Mouse (Mus musculus) intestine, embryonic 16.5 days (tissue): ENCODE measurements at regions not wholly inside any gene's neighbourhood (a gene's known extent, or its start where the extent isn't known, plus 50 kb on each side); places are given as distances from the start of the nearest gene placed in this dataset.

ENCODE experiments used
- ATAC-seq: fragments of 200-750 bp; cut with Nextera tagmentation; 2 replicates; pipeline ENCODE4 v1.8.0; 2017; ENCODE audit warnings: moderate TSS enrichment, moderate library complexity
- H3K27ac ChIP-seq: fragments of 300-500 bp; sonication (generic); 2 replicates; pipeline ENCODE4 v1.5.1; 2014; ENCODE audit warnings: mild to moderate bottlenecking, low read length
- H3K27me3 ChIP-seq: fragments of 300-500 bp; sonication (generic); replicated peaks from 2 replicates; pipeline ENCODE4 v1.6.1; 2014; ENCODE audit warnings: low read length, control low read depth, mixed read lengths; ENCODE audit not compliant: control insufficient read depth, insufficient read depth
- H3K36me3 ChIP-seq: fragments of 300-500 bp; sonication (generic); 2 replicates; pipeline ENCODE4 v1.6.1; 2014; ENCODE audit warnings: low read length, control low read depth; ENCODE audit not compliant: control insufficient read depth, insufficient read depth
- H3K4me1 ChIP-seq: fragments of 300-500 bp; sonication (generic); 2 replicates; pipeline ENCODE4 v1.6.1; 2014; ENCODE audit warnings: low read length, control low read depth, mixed read lengths; ENCODE audit not compliant: control insufficient read depth, insufficient read depth
- H3K4me2 ChIP-seq: fragments of 300-500 bp; sonication (generic); 2 replicates; pipeline ENCODE4 v1.6.1; 2014; ENCODE audit warnings: low read depth, low read length, control low read depth
- H3K4me3 ChIP-seq: fragments of 300-500 bp; sonication (generic); 2 replicates; pipeline ENCODE4 v1.5.1; 2014; ENCODE audit warnings: mild to moderate bottlenecking, low read length
- H3K9ac ChIP-seq: fragments of 300-500 bp; sonication (generic); 2 replicates; pipeline ENCODE4 v1.6.1; 2014; ENCODE audit warnings: low read depth, low read length
- H3K9me3 ChIP-seq: fragments of 300-500 bp; sonication (generic); 2 replicates; pipeline ENCODE4 v1.6.1; 2016; ENCODE audit warnings: low read length, control low read depth; ENCODE audit not compliant: control insufficient read depth
- WGBS: fragments of 180-500 bp; shearing (Covaris S2); extraction: QIAGEN DNeasy Blood & Tissue Kit; methylation state at CpG from one replicate; pipeline ENCODE4 v1.1.7; 2014; 5-methylcytosine and 5-hydroxymethylcytosine counted together

- Histone ChIP-seq H3K27me3 (no peaks in the 10 kb centered on the region), H3K4me3 (no peak overlapping the region), H3K4me1 (no peaks in the 10 kb centered on the region), H3K4me2 (no peak overlapping the region), H3K9ac (no peak overlapping the region), H3K9me3 (no peaks in the 10 kb centered on the region), H3K27ac (no peak overlapping the region), H3K36me3 (no peaks in the 10 kb centered on the region)
- WGBS = 100% methylated on average over 1 of the region's 1 CpGs
- ATAC-seq = no peak
Measured at GRCm38 (mm10) chr14:96794806-96795205, 275.9 kb upstream of the Klhl1 start.

- no peak overlapping the region for H3K9ac ChIP-seq
- H3K4me1 ChIP-seq = no peaks in the 10 kb centered on the region
- H3K4me2 ChIP-seq = no peak overlapping the region
- 71% methylated on average over 3 of the region's 3 CpGs for WGBS
- no peak for ATAC-seq
- no peak overlapping the region for H3K27ac ChIP-seq
- H3K9me3 ChIP-seq = no peaks in the 10 kb centered on the region
- H3K4me3 ChIP-seq = no peak overlapping the region
- no peaks in the 10 kb centered on the region for H3K36me3 ChIP-seq
- no peaks in the 10 kb centered on the region for H3K27me3 ChIP-seq
Measured at GRCm38 (mm10) chr14:96787917-96788316, 269.0 kb upstream of the Klhl1 start.

- H3K4me1 ChIP-seq = no peaks in the 10 kb centered on the region
- no peaks in the 10 kb centered on the region for H3K9me3 ChIP-seq
- H3K9ac ChIP-seq = no peak overlapping the region
- no peaks in the 10 kb centered on the region for H3K27me3 ChIP-seq
- no peak for ATAC-seq
- no peak overlapping the region for H3K4me3 ChIP-seq
- no peak overlapping the region for H3K4me2 ChIP-seq
- 53% methylated on average over 1 of the region's 1 CpGs for WGBS
- no peaks in the 10 kb centered on the region for H3K36me3 ChIP-seq
- H3K27ac ChIP-seq = no peak overlapping the region
Measured at GRCm38 (mm10) chr14:96787286-96787685, 268.4 kb upstream of the Klhl1 start.

- ATAC-seq = no peak
- no peaks in the 10 kb centered on the region for H3K27me3 ChIP-seq
- no peaks in the 10 kb centered on the region for H3K9me3 ChIP-seq
- no peak overlapping the region for H3K27ac ChIP-seq
- H3K9ac ChIP-seq = no peak overlapping the region
- H3K4me1 ChIP-seq = no peaks in the 10 kb centered on the region
- no peak overlapping the region for H3K4me2 ChIP-seq
- WGBS = 76% methylated on average over 1 of the region's 1 CpGs
- no peaks in the 10 kb centered on the region for H3K36me3 ChIP-seq
- H3K4me3 ChIP-seq = no peak overlapping the region
Measured at GRCm38 (mm10) chr14:96775801-96776200, 256.9 kb upstream of the Klhl1 start.

- 90% methylated on average over 8 of the region's 8 CpGs for WGBS
Measured at GRCm38 (mm10) chr14:96760591-96760990, 241.7 kb upstream of the Klhl1 start.

GRCm38 (mm10) chr14:96733211-96733610, 214.3 kb upstream of the Klhl1 start:
- Histone ChIP-seq H3K9me3 (no peaks in the 10 kb centered on the region), H3K4me1 (no peaks in the 10 kb centered on the region), H3K4me3 (no peak overlapping the region), H3K4me2 (no peak overlapping the region), H3K9ac (no peak overlapping the region), H3K27me3 (no peaks in the 10 kb centered on the region), H3K27ac (no peak overlapping the region), H3K36me3 (no peaks in the 10 kb centered on the region)
- 61% methylated on average over 4 of the region's 4 CpGs for WGBS
- ATAC-seq = no peak

More at GRCm38 (mm10) chr14:96760591-96760990, 241.7 kb upstream of the Klhl1 start:
- no peak for ATAC-seq
- no peaks in the 10 kb centered on the region for H3K9me3 ChIP-seq
- no peaks in the 10 kb centered on the region for H3K4me1 ChIP-seq
- H3K36me3 ChIP-seq = no peaks in the 10 kb centered on the region
- no peaks in the 10 kb centered on the region for H3K27me3 ChIP-seq
- no peak overlapping the region for H3K4me2 ChIP-seq
- no peak overlapping the region for H3K27ac ChIP-seq
- H3K4me3 ChIP-seq = no peak overlapping the region
- H3K9ac ChIP-seq = no peak overlapping the region

- Histone ChIP-seq H3K36me3 (no peaks in the 10 kb centered on the region), H3K4me3 (no peak overlapping the region), H3K9me3 (no peaks in the 10 kb centered on the region), H3K27me3 (no peaks in the 10 kb centered on the region), H3K9ac (no peak overlapping the region), H3K4me1 (no peaks in the 10 kb centered on the region), H3K27ac (no peak overlapping the region), H3K4me2 (no peak overlapping the region)
- ATAC-seq = no peak
Measured at GRCm38 (mm10) chr14:96697086-96697485, 178.2 kb upstream of the Klhl1 start.

GRCm38 (mm10) chr14:96690923-96691322, 172.0 kb upstream of the Klhl1 start:
- Histone ChIP-seq H3K27ac (no peak overlapping the region), H3K4me3 (no peak overlapping the region), H3K4me1 (no peaks in the 10 kb centered on the region), H3K9ac (no peak overlapping the region), H3K9me3 (no peaks in the 10 kb centered on the region), H3K4me2 (no peak overlapping the region), H3K27me3 (no peaks in the 10 kb centered on the region), H3K36me3 (no peaks in the 10 kb centered on the region)
- WGBS = 73% methylated on average over 1 of the region's 1 CpGs
- ATAC-seq = no peak

- H3K4me1 ChIP-seq = no peaks in the 10 kb centered on the region
- no peaks in the 10 kb centered on the region for H3K9me3 ChIP-seq
- ATAC-seq = no peak
- 67% methylated on average over 5 of the region's 5 CpGs for WGBS
- H3K27ac ChIP-seq = no peak overlapping the region
- no peaks in the 10 kb centered on the region for H3K36me3 ChIP-seq
- no peak overlapping the region for H3K4me3 ChIP-seq
- H3K9ac ChIP-seq = no peak overlapping the region
- H3K4me2 ChIP-seq = no peak overlapping the region
- no peaks in the 10 kb centered on the region for H3K27me3 ChIP-seq
Measured at GRCm38 (mm10) chr14:96683943-96684342, 165.0 kb upstream of the Klhl1 start.

GRCm38 (mm10) chr14:96681740-96682139, 162.8 kb upstream of the Klhl1 start:
- no peaks in the 10 kb centered on the region for H3K4me1 ChIP-seq
- WGBS = 72% methylated on average over 3 of the region's 3 CpGs
- no peak for ATAC-seq
- H3K4me3 ChIP-seq = no peak overlapping the region
- H3K36me3 ChIP-seq = no peaks in the 10 kb centered on the region
- H3K4me2 ChIP-seq = no peak overlapping the region
- H3K9me3 ChIP-seq = no peaks in the 10 kb centered on the region
- H3K27ac ChIP-seq = no peak overlapping the region
- no peaks in the 10 kb centered on the region for H3K27me3 ChIP-seq
- H3K9ac ChIP-seq = no peak overlapping the region
